Mouse (Mus musculus) embryonic facial prominence, embryonic 14.5 days (tissue): ENCODE measurements around the gene Wdfy3. TPM values are rescaled to one million over a fixed set of nuclear protein-coding genes. Genes with fewer than 3 reads are reported as not detected.

Experiments used
- ATAC-seq: fragments of 200-750 bp; cut with Nextera tagmentation; 2 replicates; pipeline ENCODE4 v1.8.0; 2017; ENCODE audit warnings: low read depth, moderate number of reproducible peaks, moderate TSS enrichment
- DNase-seq: peaks from one replicate; pipeline ENCODE4 v3.0.0-alpha.2; 2015; ENCODE audit warnings: low spot score
- H3K27ac ChIP-seq: fragments of 300-500 bp; sonication (generic); replicated peaks from 2 replicates; pipeline ENCODE4 v1.5.1; 2014; ENCODE audit warnings: low read depth, mild to moderate bottlenecking, low read length, moderate library complexity
- H3K27me3 ChIP-seq: fragments of 300-500 bp; sonication (generic); replicated peaks from 2 replicates; pipeline ENCODE4 v1.6.1; 2014; ENCODE audit warnings: low read length; ENCODE audit not compliant: control insufficient read depth, insufficient read depth
- H3K36me3 ChIP-seq: fragments of 300-500 bp; sonication (generic); 2 replicates; pipeline ENCODE4 v1.6.1; 2014; ENCODE audit warnings: low read length, mixed read lengths; ENCODE audit not compliant: control insufficient read depth, insufficient read depth
- H3K4me1 ChIP-seq: fragments of 300-500 bp; sonication (generic); 2 replicates; pipeline ENCODE4 v1.6.1; 2014; ENCODE audit warnings: antibody characterized with exemption, low read length; ENCODE audit not compliant: control insufficient read depth, insufficient read depth
- H3K4me2 ChIP-seq: fragments of 300-500 bp; sonication (generic); 2 replicates; pipeline ENCODE4 v1.6.1; 2014; ENCODE audit warnings: low read depth, mild to moderate bottlenecking, low read length, moderate library complexity, mixed read lengths
- H3K4me3 ChIP-seq: fragments of 300-500 bp; sonication (generic); 2 replicates; pipeline ENCODE4 v1.5.1; 2014; ENCODE audit warnings: low read depth, mild to moderate bottlenecking, low read length
- H3K9ac ChIP-seq: fragments of 300-500 bp; sonication (generic); 2 replicates; pipeline ENCODE4 v1.6.1; 2014; ENCODE audit warnings: low read depth, mild to moderate bottlenecking, low read length, moderate library complexity, mixed read lengths
- H3K9me3 ChIP-seq: fragments of 300-500 bp; sonication (generic); 2 replicates; pipeline ENCODE4 v1.6.1; 2016; ENCODE audit warnings: low read length; ENCODE audit not compliant: control insufficient read depth
- WGBS: fragments of 180-500 bp; shearing (Covaris S2); extraction: QIAGEN DNeasy Blood & Tissue Kit; methylation state at CpG from one replicate; pipeline ENCODE4 v1.1.7; 2014; 5-methylcytosine and 5-hydroxymethylcytosine counted together
- polyA plus RNA-seq: library from polyadenylated mRNA; unstranded; fragments of >200 nt; fragmentation: Nextera tagmentation; extraction: Ambion mirVana; gene quantifications from 2 replicates; pipeline ENCODE4 v1.2.1, GENCODE M21; 2014

The Wdfy3 gene
- polyA plus RNA-seq, 1 experiment from 2014 or later = 20.0 TPM

- Histone ChIP-seq H3K4me3 (no peak overlapping the region), H3K27me3 (no peaks in the 10 kb centered on the region), H3K9me3 (no peaks in the 10 kb centered on the region), H3K4me2 (no peak overlapping the region), H3K27ac (no peak overlapping the region), H3K9ac (no peak overlapping the region), H3K4me1 (peaks cover 15% of the 10 kb centered on the region), H3K36me3 (peaks cover 31% of the 10 kb centered on the region)
- no peak for ATAC-seq
- no peak for DNase-seq
- 75% methylated on average over 8 of the region's 8 CpGs for WGBS
Measured at GRCm38 (mm10) chr5:101830180-101830579, 239.5 kb downstream of the Wdfy3 start.

GRCm38 (mm10) chr5:101828932-101829331 is 240.8 kb downstream of the Wdfy3 start:
- H3K4me3 ChIP-seq = no peak overlapping the region
- peaks cover 15% of the 10 kb centered on the region for H3K4me1 ChIP-seq
- no peaks in the 10 kb centered on the region for H3K9me3 ChIP-seq
- no peak overlapping the region for H3K27ac ChIP-seq
- H3K36me3 ChIP-seq = peaks cover 22% of the 10 kb centered on the region
- no peak for DNase-seq
- 64% methylated on average over 3 of the region's 3 CpGs for WGBS
- ATAC-seq = no peak
- H3K9ac ChIP-seq = no peak overlapping the region
- H3K4me2 ChIP-seq = no peak overlapping the region
- no peaks in the 10 kb centered on the region for H3K27me3 ChIP-seq

- Histone ChIP-seq H3K27ac (no peak overlapping the region), H3K4me2 (no peak overlapping the region), H3K9me3 (no peaks in the 10 kb centered on the region), H3K36me3 (peaks cover 13% of the 10 kb centered on the region), H3K9ac (no peak overlapping the region), H3K4me3 (no peak overlapping the region), H3K27me3 (no peaks in the 10 kb centered on the region), H3K4me1 (peaks cover 15% of the 10 kb centered on the region)
- ATAC-seq = no peak
- WGBS = 35% methylated on average over 12 of the region's 12 CpGs
- no peak for DNase-seq
Measured at GRCm38 (mm10) chr5:101827477-101827876, 242.2 kb downstream of the Wdfy3 start.

GRCm38 (mm10) chr5:101826531-101826970 is 243.2 kb downstream of the Wdfy3 start:
- Histone ChIP-seq H3K4me3 (peak overlapping the region; percentile 17; the same call in 1 of the 2 replicates), H3K36me3 (0 out of 2 replicates have a peak, but pooled peaks cover 4% of the 10 kb centered on the region), H3K9me3 (no peaks in the 10 kb centered on the region), H3K27me3 (no peaks in the 10 kb centered on the region), H3K4me2 (peak overlapping the region; percentile 47), H3K27ac (no peak overlapping the region), H3K9ac (0 out of 2 replicates have a peak overlapping the region, but pooled peaks have one; percentile 21), H3K4me1 (peaks cover 15% of the 10 kb centered on the region)
- DNase-seq (peak; percentile 89), ATAC-seq (peak; percentile 76)
- 6% methylated on average over 15 of the region's 15 CpGs for WGBS

GRCm38 (mm10) chr5:101825111-101825911 is 244.4 kb downstream of the Wdfy3 start:
- Histone ChIP-seq H3K27ac (peak overlapping the region; percentile 44), H3K4me2 (no peak overlapping the region), H3K4me3 (no peak overlapping the region), H3K27me3 (no peaks in the 10 kb centered on the region; the same call in 1 of the 2 replicates), H3K9me3 (no peaks in the 10 kb centered on the region), H3K36me3 (no peaks in the 10 kb centered on the region), H3K9ac (no peak overlapping the region), H3K4me1 (peaks cover 15% of the 10 kb centered on the region)
- DNase-seq (peak; percentile 46), ATAC-seq (no peak)
- WGBS = 21% methylated on average over 13 of the region's 13 CpGs

- no peak for ATAC-seq
- WGBS = 47% methylated on average over 6 of the region's 6 CpGs
- no peak for DNase-seq
- H3K4me1 ChIP-seq = peaks cover 15% of the 10 kb centered on the region
- no peaks in the 10 kb centered on the region for H3K36me3 ChIP-seq
- H3K9me3 ChIP-seq = no peaks in the 10 kb centered on the region
- H3K4me3 ChIP-seq = no peak overlapping the region
- H3K9ac ChIP-seq = no peak overlapping the region
- no peak overlapping the region for H3K4me2 ChIP-seq
- H3K27me3 ChIP-seq = no peaks in the 10 kb centered on the region; the same call in 1 of the 2 replicates
- H3K27ac ChIP-seq = no peak overlapping the region
Measured at GRCm38 (mm10) chr5:101822311-101822670, 247.4 kb downstream of the Wdfy3 start.

- WGBS = 54% methylated on average over 17 of the region's 17 CpGs
- ATAC-seq = no peak
- no peak overlapping the region for H3K4me2 ChIP-seq
Measured at GRCm38 (mm10) chr5:101821491-101822310, 248.0 kb downstream of the Wdfy3 start.

GRCm38 (mm10) chr5:101821052-101821451 is 248.7 kb downstream of the Wdfy3 start:
- H3K36me3 ChIP-seq = no peaks in the 10 kb centered on the region
- no peak for DNase-seq
- H3K4me3 ChIP-seq = no peak overlapping the region
- WGBS = 58% methylated on average over 8 of the region's 8 CpGs
- no peak overlapping the region for H3K9ac ChIP-seq
- no peak for ATAC-seq
- no peaks in the 10 kb centered on the region; the same call in 1 of the 2 replicates for H3K27me3 ChIP-seq
- H3K4me2 ChIP-seq = no peak overlapping the region
- no peak overlapping the region for H3K27ac ChIP-seq
- H3K9me3 ChIP-seq = no peaks in the 10 kb centered on the region
- H3K4me1 ChIP-seq = peaks cover 6% of the 10 kb centered on the region; the same call in 1 of the 2 replicates

More at GRCm38 (mm10) chr5:101821491-101822310, 248.0 kb downstream of the Wdfy3 start:
- H3K27me3 ChIP-seq = no peaks in the 10 kb centered on the region; the same call in 1 of the 2 replicates
- H3K27ac ChIP-seq = no peak overlapping the region
- no peak overlapping the region for H3K4me3 ChIP-seq
- DNase-seq = no peak
- no peak overlapping the region for H3K9ac ChIP-seq
- H3K9me3 ChIP-seq = no peaks in the 10 kb centered on the region
- no peaks in the 10 kb centered on the region for H3K36me3 ChIP-seq
- H3K4me1 ChIP-seq = peaks cover 11% of the 10 kb centered on the region
